Mouse (Mus musculus) midbrain, embryonic 16.5 days (tissue): ENCODE measurements at regions not wholly inside any gene's neighbourhood (a gene's known extent, or its start where the extent isn't known, plus 50 kb on each side); places are given as distances from the start of the nearest gene placed in this dataset.
"Not testable (repeated sequence)": the region's sequence is repeated elsewhere in the genome, so short reads cannot be mapped to it uniquely, and the experiment has no call there.

Experiments
- ATAC-seq: fragments of 200-750 bp; cut with Nextera tagmentation; 2 replicates; pipeline ENCODE4 v1.8.0; 2017; ENCODE audit warnings: moderate TSS enrichment
- H3K27ac ChIP-seq: fragments of 300-500 bp; sonication (generic); 2 replicates; pipeline ENCODE4 v1.5.1; 2014; ENCODE audit warnings: mild to moderate bottlenecking, low read length, mixed read lengths
- H3K27me3 ChIP-seq: fragments of 300-500 bp; sonication (generic); 2 replicates; pipeline ENCODE4 v1.6.1; 2014; ENCODE audit warnings: low read depth, low read length, mixed read lengths; ENCODE audit not compliant: control insufficient read depth, insufficient read depth
- H3K36me3 ChIP-seq: fragments of 300-500 bp; sonication (generic); 2 replicates; pipeline ENCODE4 v1.6.1; 2014; ENCODE audit warnings: mild to moderate bottlenecking, low read length, moderate library complexity, mixed read lengths; ENCODE audit not compliant: control insufficient read depth, insufficient read depth
- H3K4me1 ChIP-seq: fragments of 300-500 bp; sonication (generic); 2 replicates; pipeline ENCODE4 v1.6.1; 2014; ENCODE audit warnings: mild to moderate bottlenecking, low read length, mixed read lengths; ENCODE audit not compliant: control insufficient read depth, insufficient read depth
- H3K4me2 ChIP-seq: fragments of 300-500 bp; sonication (generic); 2 replicates; pipeline ENCODE4 v1.6.1; 2014; ENCODE audit warnings: mild to moderate bottlenecking, low read length, mixed read lengths
- H3K4me3 ChIP-seq: fragments of 300-500 bp; sonication (generic); 2 replicates; pipeline ENCODE4 v1.5.1; 2014; ENCODE audit warnings: low read depth, mild to moderate bottlenecking, low read length, moderate library complexity, mixed read lengths
- H3K9ac ChIP-seq: fragments of 300-500 bp; sonication (generic); 2 replicates; pipeline ENCODE4 v1.6.1; 2014; ENCODE audit warnings: low read depth, low read length, mixed read lengths
- H3K9me3 ChIP-seq: fragments of 300-500 bp; sonication (generic); replicated peaks from 2 replicates; pipeline ENCODE4 v1.6.1; 2014; ENCODE audit warnings: mild to moderate bottlenecking, low read length, mixed read lengths; ENCODE audit not compliant: control insufficient read depth, poor library complexity, severe bottlenecking
- WGBS: fragments of 180-500 bp; shearing (Covaris S2); extraction: QIAGEN DNeasy Blood & Tissue Kit; methylation state at CpG from one replicate; pipeline ENCODE4 v1.1.7; 2014; 5-methylcytosine and 5-hydroxymethylcytosine counted together

- Histone ChIP-seq H3K4me3 (no peak overlapping the region), H3K27me3 (no peaks in the 10 kb centered on the region), H3K4me2 (no peak overlapping the region), H3K9ac (no peak overlapping the region), H3K27ac (no peak overlapping the region), H3K9me3 (no peaks in the 10 kb centered on the region), H3K36me3 (no peaks in the 10 kb centered on the region), H3K4me1 (no peaks in the 10 kb centered on the region)
- ATAC-seq, result no peak
Measured at GRCm38 (mm10) chr1:164744955-164745608, 51.4 kb upstream of the Dpt start.

GRCm38 (mm10) chr1:164744499-164744898 lies 51.9 kb upstream of the Dpt start:
- H3K27ac ChIP-seq, result no peak overlapping the region
- no peak overlapping the region for H3K4me2 ChIP-seq
- no peaks in the 10 kb centered on the region for H3K27me3 ChIP-seq
- WGBS, result 75% methylated on average over 3 of the region's 3 CpGs
- no peaks in the 10 kb centered on the region for H3K9me3 ChIP-seq
- no peak for ATAC-seq
- H3K4me3 ChIP-seq, result no peak overlapping the region
- no peak overlapping the region for H3K9ac ChIP-seq
- H3K4me1 ChIP-seq, result no peaks in the 10 kb centered on the region
- H3K36me3 ChIP-seq, result no peaks in the 10 kb centered on the region

- not testable (repeated sequence) for H3K9ac ChIP-seq, H3K27me3 ChIP-seq, H3K4me2 ChIP-seq, H3K36me3 ChIP-seq, H3K4me1 ChIP-seq, H3K4me3 ChIP-seq, ATAC-seq, H3K9me3 ChIP-seq, H3K27ac ChIP-seq
- 94% methylated on average over 8 of the region's 9 CpGs for WGBS
Measured at GRCm38 (mm10) chr1:164742897-164743296, 53.5 kb upstream of the Dpt start.

GRCm38 (mm10) chr1:164735646-164736045 lies 60.8 kb upstream of the Dpt start:
- Histone ChIP-seq H3K4me3 (no peak overlapping the region), H3K27me3 (no peaks in the 10 kb centered on the region), H3K9me3 (no peaks in the 10 kb centered on the region), H3K4me2 (no peak overlapping the region), H3K36me3 (no peaks in the 10 kb centered on the region), H3K4me1 (no peaks in the 10 kb centered on the region), H3K27ac (no peak overlapping the region), H3K9ac (no peak overlapping the region)
- WGBS, result 72% methylated on average over 1 of the region's 1 CpGs
- ATAC-seq, result no peak

- ATAC-seq, result no peak
- H3K27me3 ChIP-seq, result no peaks in the 10 kb centered on the region
- H3K36me3 ChIP-seq, result no peaks in the 10 kb centered on the region
- no peak overlapping the region for H3K27ac ChIP-seq
- WGBS, result 85% methylated on average over 3 of the region's 3 CpGs
- no peak overlapping the region for H3K4me2 ChIP-seq
- no peaks in the 10 kb centered on the region for H3K4me1 ChIP-seq
- no peaks in the 10 kb centered on the region for H3K9me3 ChIP-seq
- no peak overlapping the region for H3K9ac ChIP-seq
- H3K4me3 ChIP-seq, result no peak overlapping the region
Measured at GRCm38 (mm10) chr1:164733741-164734140, 62.7 kb upstream of the Dpt start.

- Histone ChIP-seq H3K4me1 (peaks cover 4% of the 10 kb centered on the region; the same call in 1 of the 2 replicates), H3K27me3 (no peaks in the 10 kb centered on the region), H3K9ac (no peak overlapping the region), H3K4me3 (no peak overlapping the region), H3K4me2 (no peak overlapping the region), H3K36me3 (no peaks in the 10 kb centered on the region), H3K9me3 (no peaks in the 10 kb centered on the region), H3K27ac (no peak overlapping the region)
- ATAC-seq, result no peak
- 0% methylated on average over 1 of the region's 1 CpGs for whole genome bisulfite sequencing
Measured at GRCm38 (mm10) chr1:164722054-164722453, 74.4 kb upstream of the Dpt start.

- WGBS, result 81% methylated on average over 2 of the region's 2 CpGs
Measured at GRCm38 (mm10) chr1:164714905-164715304, 81.5 kb upstream of the Dpt start.

GRCm38 (mm10) chr1:164713798-164714551 lies 82.5 kb upstream of the Dpt start:
- no peaks in the 10 kb centered on the region for H3K36me3 ChIP-seq
- H3K9ac ChIP-seq, result no peak overlapping the region
- H3K27me3 ChIP-seq, result no peaks in the 10 kb centered on the region
- H3K4me2 ChIP-seq, result no peak overlapping the region
- H3K4me3 ChIP-seq, result no peak overlapping the region
- 85% methylated on average over 4 of the region's 4 CpGs for WGBS
- no peaks in the 10 kb centered on the region for H3K9me3 ChIP-seq
- no peaks in the 10 kb centered on the region for H3K4me1 ChIP-seq
- no peak for ATAC-seq
- no peak overlapping the region for H3K27ac ChIP-seq

More at GRCm38 (mm10) chr1:164714905-164715304, 81.5 kb upstream of the Dpt start:
- ATAC-seq, result no peak
- Histone ChIP-seq H3K27ac (no peak overlapping the region), H3K4me2 (no peak overlapping the region), H3K27me3 (no peaks in the 10 kb centered on the region), H3K9ac (no peak overlapping the region), H3K9me3 (no peaks in the 10 kb centered on the region), H3K36me3 (no peaks in the 10 kb centered on the region), H3K4me1 (no peaks in the 10 kb centered on the region), H3K4me3 (no peak overlapping the region)

GRCm38 (mm10) chr1:164712514-164712913 lies 83.9 kb upstream of the Dpt start:
- 91% methylated on average over 3 of the region's 3 CpGs for WGBS
- no peaks in the 10 kb centered on the region for H3K36me3 ChIP-seq
- no peaks in the 10 kb centered on the region for H3K27me3 ChIP-seq
- H3K4me2 ChIP-seq, result no peak overlapping the region
- H3K4me1 ChIP-seq, result no peaks in the 10 kb centered on the region
- H3K9ac ChIP-seq, result no peak overlapping the region
- no peak overlapping the region for H3K27ac ChIP-seq
- no peaks in the 10 kb centered on the region for H3K9me3 ChIP-seq
- no peak overlapping the region for H3K4me3 ChIP-seq
- ATAC-seq, result no peak
